Mouse (Mus musculus) heart, postnatal 36 days (tissue): ENCODE measurements around the gene Acvr1b. TPM values are rescaled to one million over a fixed set of nuclear protein-coding genes. Genes with fewer than 3 reads are reported as not detected.

Experiments
- DNase-seq, 2 experiments: peaks; one replicate each; pipeline ENCODE4 v3.0.0; 2021 to 2022
- intact Hi-C: fragments of 180-260 bp; cut with DNase I; formaldehyde crosslinking; loops from one replicate; pipeline ENCODE4 v1.15.1; 2025
- microRNA-seq, 2 experiments: library from miRNA; unstranded; fragments of <30 nt; microRNA quantifications; one replicate each; pipeline ENCODE4 v1.2.0; 2021; ENCODE audit warnings: borderline number of aligned reads in 2 of 2
- total RNA-seq, 2 experiments: library from RNA; stranded (reverse); gene quantifications; 2 replicates each; pipeline ENCODE4 v1.2.3; 2021

The Acvr1b gene
- total RNA-seq, 2 experiments from 2014 or later, result 12.6 to 14.6 TPM

DNA sequence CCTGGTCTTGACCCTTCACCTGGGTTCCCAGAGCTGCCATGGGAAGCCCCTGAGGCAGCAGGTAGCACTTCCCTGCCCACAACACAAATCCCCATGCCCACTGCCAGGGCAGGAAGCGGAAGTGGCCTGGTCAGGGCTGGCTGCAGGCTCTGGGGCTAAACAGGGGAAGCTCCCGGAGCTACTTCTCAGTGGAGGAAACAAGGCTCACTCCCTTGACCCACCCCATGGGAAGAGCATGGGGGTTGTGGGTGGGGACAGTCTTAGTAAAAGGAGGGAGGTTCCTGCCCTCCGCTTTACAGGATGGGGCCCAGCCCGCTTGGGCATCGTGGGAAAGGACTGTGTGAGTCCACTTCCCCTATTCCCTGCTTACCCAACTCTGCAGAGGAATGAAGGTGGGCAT is 88.6 kb downstream of the Acvr1b start:
- intact Hi-C loops, result no loop called here
- no peak for DNase-seq

Small RNA genes within 50 kb of the gene (microRNA-seq; reads per million reads assigned to microRNA genes)
- gene Mir6962, result 0.67 to 0.72 reads per million in 2 experiments

Other genes starting within 250 kb of the Acvr1b start
- not detected for gene Gm47841, start 126.7 kb upstream of the Acvr1b start, total RNA-seq
- gene Fignl2, start 95.5 kb upstream of the Acvr1b start, total RNA-seq, result 1 to 10 TPM; 1.4 to 2.2 TPM
- gene Ankrd33, start 58.3 kb upstream of the Acvr1b start, total RNA-seq, result not detected
- 10 to 100 TPM; 22.3 to 31.1 TPM for gene Acvrl1, start 45.5 kb upstream of the Acvr1b start, total RNA-seq
- 10 to 100 TPM; 10.7 to 12.0 TPM for gene Grasp, start 50.1 kb downstream of the Acvr1b start, total RNA-seq
- gene Nr4a1, start 80.2 kb downstream of the Acvr1b start, total RNA-seq, result 10 to 100 TPM in 1 of 2 experiments, 1 to 10 TPM in 1; 5.2 to 98.5 TPM
- 10 to 100 TPM; 23.7 to 23.9 TPM for gene Atg101, start 110.2 kb downstream of the Acvr1b start, total RNA-seq
- gene 6030408B16Rik, start 119.1 kb downstream of the Acvr1b start, total RNA-seq, result 1 to 10 TPM in 1 of 2 experiments, under 1 TPM in 1; 0.94 to 1.4 TPM
- gene Krt80, start 196.1 kb downstream of the Acvr1b start, total RNA-seq, result 1 to 10 TPM; 2.0 to 2.1 TPM
- 1 to 10 TPM; 2.1 to 2.9 TPM for gene Krt7, start 237.0 kb downstream of the Acvr1b start, total RNA-seq